Mouse (Mus musculus) CH12.LX (cell line): ENCODE data around the gene Slc35c2.

Experiments
- CTCF ChIP-seq, 2 experiments: IDR thresholded peaks in 1 of 2; conservative IDR thresholded peaks in 1 of 2; 2 replicates each; pipeline ENCODE4 v1.5.1; 2011 to 2012; ENCODE audit warnings: low read depth in 2 of 2, low read length in 2 of 2, improper control_type of control experiment in 1 of 2, inconsistent platforms in 1 of 2, mild to moderate bottlenecking in 1 of 2, moderate library complexity in 1 of 2
- EP300 ChIP-seq: IDR thresholded peaks from 2 replicates; pipeline ENCODE4 v1.6.1; 2011; ENCODE audit warnings: low read length, improper control_type of control experiment
- HCFC1 ChIP-seq: IDR thresholded peaks from 2 replicates; pipeline ENCODE4 v1.6.1; 2012; ENCODE audit warnings: low read depth, mild to moderate bottlenecking, inconsistent platforms, low read length, improper control_type of control experiment
- JUND ChIP-seq: conservative IDR thresholded peaks from 2 replicates; pipeline ENCODE4 v1.6.1; 2011; ENCODE audit warnings: low read depth, low read length, improper control_type of control experiment
- MXI1 ChIP-seq: IDR thresholded peaks from 2 replicates; pipeline ENCODE4 v1.6.1; 2011; ENCODE audit warnings: mild to moderate bottlenecking, low read depth, low read length, improper control_type of control experiment
- PAX5 ChIP-seq: IDR thresholded peaks from 2 replicates; pipeline ENCODE4 v1.6.1; 2012; ENCODE audit warnings: low read length, inconsistent platforms, mixed read lengths
- POLR2A ChIP-seq: IDR thresholded peaks from 2 replicates; pipeline ENCODE4 v1.6.1; 2011; ENCODE audit warnings: low read depth, mild to moderate bottlenecking, improper control_type of control experiment, low read length
- UBTF ChIP-seq: IDR thresholded peaks from 2 replicates; pipeline ENCODE4 v1.6.1; 2012; ENCODE audit warnings: low read depth, mild to moderate bottlenecking, inconsistent platforms, low read length, improper control_type of control experiment, moderate library complexity
- ZKSCAN1 ChIP-seq: IDR thresholded peaks from 2 replicates; pipeline ENCODE4 v1.6.1; 2012; ENCODE audit warnings: low read depth, inconsistent platforms, low read length, improper control_type of control experiment, borderline replicate concordance

GRCm38 (mm10) chr2:165248967-165249366 lies 38.7 kb downstream of the Slc35c2 start:
- TF ChIP-seq UBTF (no peak), PAX5 (no peak), EP300 (no peak), CTCF (conservative IDR thresholded peaks at IDR 0.05 in 1 of 2, IDR thresholded peaks at IDR 0.05 in 1 of 2; ENCODE audit: low read depth in 2 of 2, low read length in 2 of 2) (no peak), MXI1 (no peak), POLR2A (no peak), ZKSCAN1 (no peak), JUND (no peak), HCFC1 (no peak)
